Mouse (Mus musculus) limb, embryonic 15.5 days (tissue): ENCODE measurements around the gene Trim63. TPM values are rescaled to one million over a fixed set of nuclear protein-coding genes. Genes with fewer than 3 reads are reported as not detected.
"Not testable (repeated sequence)": the region's sequence is repeated elsewhere in the genome, so short reads cannot be mapped to it uniquely, and the experiment has no call there.

Experiments
- ATAC-seq: fragments of 200-750 bp; cut with Nextera tagmentation; 2 replicates; pipeline ENCODE4 v1.8.0; 2017; ENCODE audit warnings: low read depth, moderate TSS enrichment; ENCODE audit not compliant: insufficient number of reproducible peaks, low FRiP score, low TSS enrichment
- H3K27ac ChIP-seq: fragments of 300-500 bp; sonication (generic); 2 replicates; pipeline ENCODE4 v1.5.1; 2015; ENCODE audit warnings: moderate library complexity, mild to moderate bottlenecking, inconsistent platforms
- H3K27me3 ChIP-seq: fragments of 300-500 bp; sonication (generic); 2 replicates; pipeline ENCODE4 v1.6.1; 2015; ENCODE audit warnings: inconsistent platforms
- H3K36me3 ChIP-seq: fragments of 300-500 bp; sonication (generic); 2 replicates; pipeline ENCODE4 v1.6.1; 2015; ENCODE audit warnings: inconsistent platforms
- H3K4me1 ChIP-seq: fragments of 300-500 bp; sonication (generic); 2 replicates; pipeline ENCODE4 v1.6.1; 2015; ENCODE audit warnings: inconsistent platforms
- H3K4me2 ChIP-seq: fragments of 300-500 bp; sonication (generic); 2 replicates; pipeline ENCODE4 v1.6.1; 2015; ENCODE audit warnings: mild to moderate bottlenecking, inconsistent platforms
- H3K4me3 ChIP-seq: fragments of 300-500 bp; sonication (generic); 2 replicates; pipeline ENCODE4 v1.5.1; 2015; ENCODE audit warnings: mild to moderate bottlenecking, inconsistent platforms
- H3K9ac ChIP-seq: fragments of 300-500 bp; sonication (generic); 2 replicates; pipeline ENCODE4 v1.6.1; 2015; ENCODE audit warnings: inconsistent platforms
- H3K9me3 ChIP-seq: fragments of 300-500 bp; sonication (generic); 2 replicates; pipeline ENCODE4 v1.6.1; 2016; ENCODE audit warnings: inconsistent platforms
- WGBS: fragments of 180-500 bp; shearing (Covaris S2); methylation state at CpG from one replicate; pipeline ENCODE4 v1.1.7; 2015; 5-methylcytosine and 5-hydroxymethylcytosine counted together
- polyA plus RNA-seq: library from polyadenylated mRNA; unstranded; fragments of >200 nt; fragmentation: Nextera tagmentation; extraction: Ambion mirVana; gene quantifications from 2 replicates; pipeline ENCODE4 v1.2.1, GENCODE M21; 2015

Trim63 gene
- 3.2 and 8.0 TPM in 2 replicates for polyA plus RNA-seq

DNA sequence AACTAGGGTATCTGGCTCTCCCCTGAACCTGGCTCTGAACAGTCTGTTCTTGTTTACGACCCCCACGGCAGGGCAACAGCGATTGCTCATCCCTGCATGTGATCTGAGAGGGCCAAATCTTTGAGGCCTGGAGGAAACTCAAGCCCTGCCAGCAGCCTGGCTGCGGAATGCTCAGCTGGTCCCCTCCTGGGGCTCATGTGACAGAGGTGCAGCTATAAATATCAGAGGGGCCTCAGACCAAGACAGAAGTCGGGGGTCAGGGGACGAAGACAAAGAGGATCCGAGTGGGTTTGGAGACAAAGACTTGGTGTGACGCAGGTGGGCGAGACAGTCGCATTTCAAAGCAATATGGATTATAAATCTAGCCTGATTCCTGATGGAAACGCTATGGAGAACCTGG is at the start of gene Trim63:
Trim63 (plus strand) TSS at position 245 of the 400 bp plus-strand sequence.
- Histone ChIP-seq H3K4me1 (peaks cover 5% of the 10 kb centered on the region), H3K27me3 (no peaks in the 10 kb centered on the region), H3K4me3 (peak within 1 kb of the TSS; percentile 4; the same call in 1 of the 2 replicates), H3K4me2 (no peak within 1 kb of the TSS; the same call in 1 of the 2 replicates), H3K36me3 (no peaks in the 10 kb centered on the region), H3K9me3 (no peaks in the 10 kb centered on the region), H3K9ac (no peak within 1 kb of the TSS), H3K27ac (no peak within 1 kb of the TSS)
- WGBS = 22% methylated on average over 11 of the region's 11 CpGs
- no peak for ATAC-seq

DNA sequence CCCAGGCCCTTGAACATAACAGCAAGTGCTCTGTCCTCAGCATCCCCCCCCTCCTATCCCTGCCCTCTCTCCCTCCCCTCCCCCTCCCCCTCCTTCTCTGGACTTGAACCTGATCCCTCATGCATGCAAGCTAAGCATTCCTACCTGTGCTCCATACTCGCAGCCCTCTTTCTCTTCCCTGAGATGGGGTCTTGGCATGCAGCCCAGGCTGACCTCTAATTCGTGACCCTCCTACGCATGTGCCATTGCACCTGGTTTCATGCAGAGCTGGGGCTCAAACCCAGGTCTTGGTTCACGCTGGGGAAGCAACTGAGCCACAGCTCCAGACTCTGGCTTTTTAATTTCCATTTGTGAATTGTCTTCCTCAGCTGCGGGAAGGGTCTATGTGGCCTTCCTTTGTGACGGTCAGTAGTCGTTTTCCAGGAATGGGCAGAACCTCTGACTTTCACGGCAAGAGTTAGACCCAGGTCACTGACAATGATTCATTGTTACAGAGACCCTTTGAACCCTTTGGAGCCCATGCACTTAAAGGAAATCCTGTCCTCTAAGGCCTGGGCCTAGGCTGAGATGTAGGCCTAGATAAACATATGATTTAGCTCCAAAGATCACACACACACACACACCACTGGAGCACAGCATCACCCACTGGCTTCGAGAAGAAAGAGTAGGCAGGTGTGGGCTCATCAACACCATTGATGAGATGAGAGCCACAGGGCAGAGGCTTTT is 48.9 kb upstream of the Trim63 start:
- no peak overlapping the region for H3K4me3 ChIP-seq
- H3K36me3 ChIP-seq = no peaks in the 10 kb centered on the region
- ATAC-seq = no peak
- no peaks in the 10 kb centered on the region for H3K27me3 ChIP-seq
- no peaks in the 10 kb centered on the region for H3K9me3 ChIP-seq
- H3K4me1 ChIP-seq = no peaks in the 10 kb centered on the region
- no peak overlapping the region for H3K9ac ChIP-seq
- H3K27ac ChIP-seq = no peak overlapping the region
- H3K4me2 ChIP-seq = no peak overlapping the region
- WGBS = 60% methylated on average over 9 of the region's 9 CpGs

DNA sequence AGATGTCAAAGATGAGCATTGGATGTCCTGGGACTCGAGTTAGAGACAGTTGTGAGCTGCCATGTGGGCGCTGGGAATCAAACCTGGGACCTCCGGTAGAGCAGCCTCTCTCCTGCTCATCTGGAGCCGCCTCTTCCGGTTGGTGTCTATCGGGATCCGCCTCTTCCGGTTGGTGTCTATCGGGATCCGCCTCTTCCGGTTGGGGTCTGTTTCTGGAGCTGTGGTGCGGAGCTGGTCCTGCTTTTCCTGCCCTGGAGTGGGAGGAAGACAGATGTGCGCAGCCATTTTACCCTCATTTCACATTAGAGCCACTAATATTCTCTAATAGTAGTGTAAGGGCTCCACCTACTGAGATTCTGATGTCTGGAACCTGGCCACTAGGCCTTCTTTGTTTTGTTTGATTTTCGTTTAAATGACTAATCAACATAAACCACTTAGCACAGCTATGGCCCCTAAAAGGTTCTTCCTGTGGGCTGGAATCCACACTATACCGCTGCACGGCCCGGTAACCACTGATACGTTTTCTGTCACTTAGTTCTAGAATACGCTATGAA is 46.7 kb upstream of the Trim63 start:
- Histone ChIP-seq H3K4me2 (no peak overlapping the region), H3K36me3 (no peaks in the 10 kb centered on the region), H3K27me3 (no peaks in the 10 kb centered on the region), H3K9me3 (no peaks in the 10 kb centered on the region), H3K27ac (no peak overlapping the region), H3K4me3 (no peak overlapping the region), H3K9ac (no peak overlapping the region), H3K4me1 (peaks cover 4% of the 10 kb centered on the region; the same call in 1 of the 2 replicates)
- no peak for ATAC-seq
- WGBS = 81% methylated on average over 19 of the region's 19 CpGs

DNA sequence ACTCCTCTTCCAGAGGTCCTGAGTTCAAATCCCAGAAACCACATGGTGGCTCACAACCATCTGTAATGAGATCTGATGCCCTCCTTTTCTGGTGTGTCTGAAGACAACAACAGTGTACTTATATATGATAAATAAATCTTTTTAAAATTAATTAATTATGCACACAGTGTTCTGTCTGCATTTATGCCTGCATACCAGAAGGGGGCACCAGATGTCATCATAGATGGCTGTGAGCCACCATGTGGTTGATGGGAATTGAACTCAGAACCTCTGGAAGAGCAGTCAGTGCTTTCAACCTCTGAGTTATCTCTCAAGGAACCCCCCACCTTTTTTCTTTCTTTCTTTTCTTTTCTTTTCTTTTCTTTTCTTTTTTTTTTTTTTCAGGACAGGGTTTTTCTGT is 45.3 kb upstream of the Trim63 start:
- H3K4me2 ChIP-seq, H3K9ac ChIP-seq, H3K36me3 ChIP-seq, H3K27me3 ChIP-seq, H3K4me3 ChIP-seq, H3K9me3 ChIP-seq, H3K27ac ChIP-seq, ATAC-seq, H3K4me1 ChIP-seq: not testable (repeated sequence)

DNA sequence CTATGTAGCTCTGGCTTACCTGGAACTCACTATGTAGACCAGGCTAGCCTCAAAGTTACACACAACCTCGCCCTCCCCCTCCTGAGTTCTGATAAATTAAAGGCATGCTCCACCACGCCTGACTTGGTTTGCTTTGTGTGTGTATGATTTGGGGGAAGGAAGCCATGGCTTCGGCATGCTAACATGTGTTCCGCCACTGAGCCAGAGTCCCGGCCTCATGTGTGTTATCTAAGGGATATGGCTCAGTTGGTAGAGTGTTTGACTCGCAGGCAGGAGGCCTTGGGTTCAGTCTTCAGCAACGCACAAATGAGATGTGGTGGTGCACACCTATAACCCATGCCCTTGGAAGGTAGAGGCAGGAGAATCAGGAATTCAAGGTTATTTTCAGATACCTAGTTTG is 42.9 kb upstream of the Trim63 start:
- peaks cover 5% of the 10 kb centered on the region for H3K36me3 ChIP-seq
- H3K9ac ChIP-seq = no peak overlapping the region
- peaks cover 4% of the 10 kb centered on the region; the same call in 1 of the 2 replicates for H3K4me1 ChIP-seq
- H3K4me2 ChIP-seq = no peak overlapping the region
- no peak overlapping the region for H3K27ac ChIP-seq
- H3K4me3 ChIP-seq = no peak overlapping the region
- no peak for ATAC-seq
- no peaks in the 10 kb centered on the region for H3K9me3 ChIP-seq
- no peaks in the 10 kb centered on the region for H3K27me3 ChIP-seq
- WGBS = 85% methylated on average over 7 of the region's 7 CpGs

DNA sequence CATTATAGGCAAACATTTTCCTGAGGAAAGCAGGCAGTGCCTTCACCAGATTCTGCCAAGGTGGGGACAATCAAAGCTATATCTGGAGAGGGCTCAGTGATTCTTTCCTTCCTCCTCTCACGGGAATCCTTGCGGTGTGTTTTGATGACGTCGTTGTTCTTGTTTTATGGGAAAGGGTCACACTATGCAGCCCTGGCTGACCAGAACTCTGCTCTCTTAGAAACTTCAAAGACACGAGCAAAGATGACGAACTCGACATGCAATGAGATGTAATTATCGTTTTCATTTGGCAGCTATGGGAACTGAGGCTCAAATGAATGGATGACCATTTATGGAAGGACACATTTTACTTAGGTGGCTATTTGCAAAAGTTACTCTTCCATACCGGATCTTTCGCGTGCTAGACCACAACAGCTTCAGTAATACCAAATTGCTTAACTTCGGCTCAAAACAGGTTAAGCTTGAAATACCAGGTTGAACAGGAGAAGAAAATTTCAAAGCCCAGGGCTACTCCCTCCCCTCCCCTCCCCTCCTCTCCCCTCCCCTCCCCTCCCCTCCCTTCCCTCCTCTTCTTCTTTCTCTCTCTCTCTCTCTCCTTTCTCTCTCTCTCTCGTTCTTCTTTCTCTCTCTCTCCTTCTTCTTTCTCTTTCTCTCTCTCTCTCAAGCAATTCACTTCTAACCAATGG is 42.0 kb upstream of the Trim63 start:
- peak overlapping the region; percentile 11; the same call in 1 of the 2 replicates for H3K4me3 ChIP-seq
- no peak overlapping the region for H3K9ac ChIP-seq
- H3K9me3 ChIP-seq = no peaks in the 10 kb centered on the region
- peaks cover 4% of the 10 kb centered on the region; the same call in 1 of the 2 replicates for H3K4me1 ChIP-seq
- no peaks in the 10 kb centered on the region for H3K27me3 ChIP-seq
- peak overlapping the region; percentile 38 for H3K4me2 ChIP-seq
- peaks cover 12% of the 10 kb centered on the region for H3K36me3 ChIP-seq
- no peak overlapping the region for H3K27ac ChIP-seq
- WGBS = 14% methylated on average over 13 of the region's 13 CpGs
- ATAC-seq = no peak

DNA sequence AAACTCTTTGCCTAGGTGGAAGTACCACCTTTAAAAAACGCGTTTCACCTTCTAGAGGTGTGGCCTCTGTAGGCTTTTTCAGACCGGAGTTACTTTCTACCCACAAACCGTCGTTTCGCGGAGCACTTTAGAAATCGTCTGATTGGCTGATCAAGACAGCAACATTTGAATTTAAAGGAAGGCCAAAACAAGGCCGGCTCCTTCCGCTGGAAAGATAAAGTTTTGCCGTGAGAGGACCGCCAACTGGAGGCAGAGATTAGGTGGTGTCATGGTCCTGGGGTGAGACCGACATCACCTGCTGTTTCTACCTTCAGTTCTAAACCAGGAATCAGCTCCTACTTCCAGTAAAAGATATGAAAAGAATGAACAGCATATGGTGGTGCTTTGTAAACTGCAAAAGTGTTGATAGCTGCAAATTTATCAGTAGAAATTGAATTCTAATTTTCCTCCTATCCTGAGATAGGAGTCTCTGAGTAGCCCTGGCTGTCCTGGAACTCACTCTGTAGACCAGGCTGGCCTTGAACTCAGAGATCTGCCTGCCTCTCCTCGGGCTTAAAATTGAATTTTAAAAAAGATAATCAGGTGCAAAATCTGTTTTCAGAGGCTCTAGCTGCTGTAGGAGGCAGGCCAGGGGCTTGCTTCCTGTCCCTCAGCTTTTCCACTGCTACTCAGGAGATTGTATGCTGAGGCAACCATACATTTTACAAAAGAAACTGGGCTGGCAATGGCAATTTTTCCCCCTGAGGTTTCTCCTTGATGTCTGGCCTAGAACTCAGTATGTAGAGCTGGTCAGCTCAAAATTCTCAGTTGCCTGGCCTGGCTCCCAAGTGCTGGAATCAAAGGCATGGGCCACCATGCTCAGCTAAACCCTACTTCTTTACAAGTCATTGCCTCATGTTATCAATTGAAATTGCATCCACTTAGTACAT is 41.2 kb upstream of the Trim63 start:
- WGBS = 4% methylated on average over 14 of the region's 14 CpGs
- Histone ChIP-seq H3K4me3 (peak overlapping the region; percentile 11; the same call in 1 of the 2 replicates), H3K27me3 (no peaks in the 10 kb centered on the region), H3K9me3 (no peaks in the 10 kb centered on the region), H3K9ac (no peak overlapping the region), H3K27ac (peak overlapping the region; percentile 34; the same call in 1 of the 2 replicates), H3K4me1 (peaks cover 4% of the 10 kb centered on the region; the same call in 1 of the 2 replicates), H3K36me3 (peaks cover 19% of the 10 kb centered on the region), H3K4me2 (peak overlapping the region; percentile 38)
- no peak for ATAC-seq

DNA sequence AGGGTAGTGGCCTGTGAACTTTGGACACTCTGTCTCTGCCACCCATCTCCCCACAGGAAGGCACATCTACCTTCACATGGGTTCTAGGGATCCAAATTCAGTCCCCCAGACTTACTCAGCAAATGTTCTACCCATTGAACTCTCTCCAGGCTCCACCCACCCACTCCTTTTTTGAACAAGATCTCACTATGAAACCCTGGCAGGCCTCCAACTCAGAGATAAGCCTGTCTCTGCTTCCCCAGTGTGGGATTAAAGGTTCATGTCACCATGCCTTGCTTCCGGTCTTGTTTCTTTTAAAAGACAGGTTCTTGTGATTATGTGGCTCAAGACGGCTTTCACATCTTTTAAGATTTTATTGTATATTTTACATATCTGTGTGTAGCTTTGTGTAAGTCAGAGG is 30.0 kb upstream of the Trim63 start:
- ATAC-seq = no peak
- H3K4me1 ChIP-seq = peaks cover 24% of the 10 kb centered on the region
- no peak overlapping the region for H3K4me2 ChIP-seq
- no peaks in the 10 kb centered on the region for H3K9me3 ChIP-seq
- H3K4me3 ChIP-seq = no peak overlapping the region
- no peak overlapping the region for H3K27ac ChIP-seq
- WGBS = 86% methylated on average over 2 of the region's 2 CpGs
- no peaks in the 10 kb centered on the region for H3K27me3 ChIP-seq
- H3K36me3 ChIP-seq = peaks cover 30% of the 10 kb centered on the region
- no peak overlapping the region for H3K9ac ChIP-seq

DNA sequence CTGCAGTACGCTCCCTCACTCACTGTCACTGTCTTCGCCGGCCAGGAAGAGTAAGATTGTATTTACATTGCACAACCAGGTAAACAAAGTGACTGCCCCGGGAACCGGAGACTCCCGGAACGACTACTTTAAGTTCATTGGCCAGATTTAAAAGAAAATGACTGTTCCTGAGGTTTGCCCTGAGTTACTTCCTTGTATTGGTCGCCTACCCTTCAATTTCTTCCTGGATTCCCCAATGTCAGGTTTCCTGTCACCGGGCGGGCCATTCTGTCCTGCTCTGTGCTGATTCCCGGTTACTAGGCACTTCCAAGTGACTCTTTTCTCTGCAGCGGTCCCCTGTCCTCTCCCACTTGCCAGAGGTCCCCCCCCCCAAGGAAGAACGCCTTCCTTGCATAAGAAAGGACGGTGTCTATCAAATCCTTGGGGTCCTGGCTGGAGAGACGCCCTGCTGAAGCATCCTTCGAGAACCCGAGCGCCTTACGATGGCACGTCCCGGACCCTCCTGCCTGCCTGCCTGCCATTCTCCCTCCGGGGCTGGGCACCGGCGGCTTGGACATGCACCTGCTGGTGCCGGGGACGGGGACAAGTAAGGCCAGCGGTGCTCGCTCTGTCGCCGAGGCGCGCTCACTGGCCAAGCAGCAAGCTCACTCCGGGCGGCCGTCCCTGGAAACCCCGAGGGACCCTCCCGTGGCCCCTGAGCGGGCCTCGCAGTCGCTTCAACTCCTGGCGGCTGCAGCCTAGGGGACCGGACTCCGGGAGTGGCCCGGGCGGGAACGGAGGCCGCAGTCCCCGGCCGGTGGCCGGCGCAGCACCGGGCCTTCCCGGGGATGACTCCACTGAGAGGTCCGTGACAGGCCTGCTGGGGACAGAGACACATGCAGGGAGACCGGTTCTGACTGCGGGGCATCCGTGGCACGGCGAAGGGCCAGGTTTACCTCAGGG is 28.4 kb upstream of the Trim63 start:
- no peaks in the 10 kb centered on the region for H3K9me3 ChIP-seq
- H3K4me2 ChIP-seq = peak overlapping the region; percentile 87
- 3% methylated on average over 54 of the region's 59 CpGs for WGBS
- peak overlapping the region; percentile 98 for H3K9ac ChIP-seq
- peak; percentile 30 for ATAC-seq
- peaks cover 19% of the 10 kb centered on the region for H3K36me3 ChIP-seq
- H3K4me3 ChIP-seq = peak overlapping the region; percentile 98
- peak overlapping the region; percentile 99 for H3K27ac ChIP-seq
- H3K27me3 ChIP-seq = no peaks in the 10 kb centered on the region
- H3K4me1 ChIP-seq = peaks cover 24% of the 10 kb centered on the region

DNA sequence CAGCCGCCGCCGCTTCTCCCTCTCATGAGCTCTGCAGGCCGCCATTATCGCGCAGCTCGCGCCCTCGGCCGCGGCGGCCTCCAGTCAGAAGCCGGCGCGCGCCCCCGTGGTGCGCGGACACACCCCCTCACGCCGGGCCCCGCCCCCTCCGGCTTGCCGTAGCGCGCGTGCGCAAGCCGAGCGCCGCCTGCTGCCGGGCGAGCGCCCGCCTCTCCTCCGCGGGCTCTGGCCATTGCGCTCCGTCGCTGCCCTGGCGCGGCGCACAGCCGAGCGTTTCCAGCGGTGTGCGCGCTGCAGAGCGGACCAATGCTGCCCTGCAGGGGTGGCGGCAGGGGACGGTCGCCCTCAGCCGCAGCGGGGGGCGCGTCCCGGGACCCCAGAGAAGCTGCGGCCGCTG is 27.8 kb upstream of the Trim63 start:
- Histone ChIP-seq H3K36me3 (peaks cover 14% of the 10 kb centered on the region), H3K4me1 (peaks cover 24% of the 10 kb centered on the region), H3K4me2 (peak overlapping the region; percentile 87), H3K27me3 (no peaks in the 10 kb centered on the region), H3K27ac (peak overlapping the region; percentile 99), H3K9ac (peak overlapping the region; percentile 98), H3K4me3 (peak overlapping the region; percentile 98), H3K9me3 (no peaks in the 10 kb centered on the region)
- peak; percentile 94 for ATAC-seq
- 0% methylated on average over 30 of the region's 59 CpGs for WGBS
